Mouse (Mus musculus) G1E (cell line): ENCODE results near the gene Slc44a3. TPM values are rescaled to one million over a fixed set of nuclear protein-coding genes. Genes with fewer than 3 reads are reported as not detected.

Experiments
- ATAC-seq: 2 replicates; pipeline ENCODE4 v1.8.0; 2016; ENCODE audit warnings: mild to moderate bottlenecking; ENCODE audit not compliant: insufficient number of reproducible peaks, poor library complexity, low FRiP score, severe bottlenecking; ENCODE audit errors: extremely low read depth
- DNase-seq: peaks from one replicate; pipeline ENCODE4 v3.0.0; 2012; ENCODE audit warnings: low spot score
- H3K27me3 ChIP-seq: 2 replicates; pipeline ENCODE4 v1.6.1; 2012; ENCODE audit warnings: mild to moderate bottlenecking, low read length, inconsistent platforms; ENCODE audit not compliant: insufficient read depth
- H3K36me3 ChIP-seq: replicated peaks from 2 replicates; pipeline ENCODE3; 2012; ENCODE audit warnings: mild to moderate bottlenecking, inconsistent platforms
- H3K4me1 ChIP-seq: 2 replicates; pipeline ENCODE4 v1.6.1; 2012; ENCODE audit warnings: low read depth, low read length, inconsistent platforms, mixed read lengths; ENCODE audit not compliant: insufficient read depth
- H3K4me3 ChIP-seq: 2 replicates; pipeline ENCODE4 v1.5.1; 2012; ENCODE audit warnings: low read depth, mild to moderate bottlenecking, inconsistent platforms, low read length, moderate library complexity, mixed read lengths
- H3K9me3 ChIP-seq: replicated peaks from 2 replicates; pipeline ENCODE4 v1.6.1; 2012; ENCODE audit warnings: inconsistent platforms
- CTCF ChIP-seq: IDR thresholded peaks from 2 replicates; pipeline ENCODE4 v1.5.1; 2012; ENCODE audit warnings: low read depth, low read length, inconsistent platforms, mixed read lengths
- GATA1 ChIP-seq: IDR thresholded peaks from 2 replicates; pipeline ENCODE4 v1.6.1; 2012; ENCODE audit warnings: borderline replicate concordance, low read length, inconsistent platforms, mixed read lengths
- GATA2 ChIP-seq: IDR thresholded peaks from 2 replicates; pipeline ENCODE4 v1.6.1; 2012; ENCODE audit warnings: low read depth, low read length, inconsistent platforms, borderline replicate concordance
- POLR2AphosphoS5 ChIP-seq: IDR thresholded peaks from 2 replicates; pipeline ENCODE4 v1.6.1; 2012; ENCODE audit warnings: low read depth, low read length, inconsistent platforms; ENCODE audit not compliant: insufficient replicate concordance
- TAL1 ChIP-seq: conservative IDR thresholded peaks from 2 replicates; pipeline ENCODE4 v1.6.1; 2012; ENCODE audit warnings: low read depth, low read length, inconsistent platforms, mixed read lengths
- polyA plus RNA-seq: library from polyadenylated mRNA; stranded (reverse); fragments of >175 nt; gene quantifications from 2 replicates; pipeline ENCODE4 v1.2.3, GENCODE M21; 2012
- total RNA-seq, 2 experiments: library from RNA; stranded (forward) in 1 of 2; stranded (reverse) in 1 of 2; fragments of 200-1000 nt in 1 of 2; fragments of >200 nt in 1 of 2; fragmentation: Nextera tagmentation in 1 of 2; gene quantifications; 2 replicates each; pipeline ENCODE4 v1.2.3; 2014 to 2017

Gene Slc44a3
- total and polyA plus RNA-seq, 3 experiments, result 0.33 TPM; not detected in 2

- H3K9me3 ChIP-seq, result no peaks in the 10 kb centered on the region
- DNase-seq (no peak), ATAC-seq (peak; percentile 36)
- TF ChIP-seq GATA1 (no peak), TAL1 (no peak), GATA2 (no peak), POLR2AphosphoS5 (no peak), CTCF (no peak)
- no peaks in the 10 kb centered on the region for H3K36me3 ChIP-seq
- H3K4me1 ChIP-seq, result peaks cover 8% of the 10 kb centered on the region; the same call in 1 of the 2 replicates
- H3K27me3 ChIP-seq, result no peaks in the 10 kb centered on the region
- H3K4me3 ChIP-seq, result no peak overlapping the region; the same call in 1 of the 2 replicates
These were observed 62.8 kb downstream of the Slc44a3 start for GRCm38 (mm10) chr3:121469185-121469975.

- H3K36me3 ChIP-seq, result no peaks in the 10 kb centered on the region
- TF ChIP-seq TAL1, result no peak
- no peak for TF ChIP-seq CTCF
- no peak for TF ChIP-seq POLR2AphosphoS5
- TF ChIP-seq GATA2, result no peak
- no peak for TF ChIP-seq GATA1
These were observed 64.1 kb downstream of the Slc44a3 start for GRCm38 (mm10) chr3:121468136-121468535.

GRCm38 (mm10) chr3:121467094-121467552 lies 65.1 kb downstream of the Slc44a3 start:
- Histone ChIP-seq H3K4me1 (peaks cover 3% of the 10 kb centered on the region; the same call in 1 of the 2 replicates), H3K27me3 (no peaks in the 10 kb centered on the region), H3K36me3 (no peaks in the 10 kb centered on the region), H3K4me3 (no peak overlapping the region), H3K9me3 (no peaks in the 10 kb centered on the region)
- TF ChIP-seq POLR2AphosphoS5 (no peak), GATA2 (no peak), GATA1 (no peak), TAL1 (no peak), CTCF (no peak)
- DNase-seq (no peak), ATAC-seq (no peak)

More at GRCm38 (mm10) chr3:121468136-121468535, 64.1 kb downstream of the Slc44a3 start:
- no peaks in the 10 kb centered on the region for H3K9me3 ChIP-seq
- no peaks in the 10 kb centered on the region for H3K27me3 ChIP-seq
- peaks cover 3% of the 10 kb centered on the region; the same call in 1 of the 2 replicates for H3K4me1 ChIP-seq
- ATAC-seq (no peak), DNase-seq (no peak)
- H3K4me3 ChIP-seq, result no peak overlapping the region

- Histone ChIP-seq H3K4me1 (peaks cover 4% of the 10 kb centered on the region; the same call in 1 of the 2 replicates), H3K4me3 (no peak overlapping the region), H3K27me3 (no peaks in the 10 kb centered on the region), H3K9me3 (no peaks in the 10 kb centered on the region), H3K36me3 (no peaks in the 10 kb centered on the region)
- no peak for ATAC-seq
- no peak for DNase-seq
- TF ChIP-seq POLR2AphosphoS5, result no peak
- no peak for TF ChIP-seq GATA1
- no peak for TF ChIP-seq CTCF
- no peak for TF ChIP-seq GATA2
- TF ChIP-seq TAL1, result no peak
These were observed 66.4 kb downstream of the Slc44a3 start for GRCm38 (mm10) chr3:121465795-121466194.

GRCm38 (mm10) chr3:121464733-121465305 lies 67.4 kb downstream of the Slc44a3 start:
- no peak for ATAC-seq
- Histone ChIP-seq H3K9me3 (no peaks in the 10 kb centered on the region), H3K27me3 (no peaks in the 10 kb centered on the region), H3K4me1 (peaks cover 6% of the 10 kb centered on the region; the same call in 1 of the 2 replicates), H3K4me3 (no peak overlapping the region), H3K36me3 (no peaks in the 10 kb centered on the region)
- TF ChIP-seq POLR2AphosphoS5 (no peak), GATA1 (no peak)
- DNase-seq, result no peak

- Histone ChIP-seq H3K9me3 (no peaks in the 10 kb centered on the region), H3K4me3 (no peak overlapping the region), H3K36me3 (no peaks in the 10 kb centered on the region), H3K4me1 (peaks cover 7% of the 10 kb centered on the region), H3K27me3 (no peaks in the 10 kb centered on the region)
- DNase-seq (no peak), ATAC-seq (no peak)
- TF ChIP-seq TAL1 (no peak), GATA2 (no peak), CTCF (no peak), GATA1 (no peak), POLR2AphosphoS5 (no peak)
These were observed 69.4 kb downstream of the Slc44a3 start for GRCm38 (mm10) chr3:121462782-121463181.
